In the genomic region with DNA sequence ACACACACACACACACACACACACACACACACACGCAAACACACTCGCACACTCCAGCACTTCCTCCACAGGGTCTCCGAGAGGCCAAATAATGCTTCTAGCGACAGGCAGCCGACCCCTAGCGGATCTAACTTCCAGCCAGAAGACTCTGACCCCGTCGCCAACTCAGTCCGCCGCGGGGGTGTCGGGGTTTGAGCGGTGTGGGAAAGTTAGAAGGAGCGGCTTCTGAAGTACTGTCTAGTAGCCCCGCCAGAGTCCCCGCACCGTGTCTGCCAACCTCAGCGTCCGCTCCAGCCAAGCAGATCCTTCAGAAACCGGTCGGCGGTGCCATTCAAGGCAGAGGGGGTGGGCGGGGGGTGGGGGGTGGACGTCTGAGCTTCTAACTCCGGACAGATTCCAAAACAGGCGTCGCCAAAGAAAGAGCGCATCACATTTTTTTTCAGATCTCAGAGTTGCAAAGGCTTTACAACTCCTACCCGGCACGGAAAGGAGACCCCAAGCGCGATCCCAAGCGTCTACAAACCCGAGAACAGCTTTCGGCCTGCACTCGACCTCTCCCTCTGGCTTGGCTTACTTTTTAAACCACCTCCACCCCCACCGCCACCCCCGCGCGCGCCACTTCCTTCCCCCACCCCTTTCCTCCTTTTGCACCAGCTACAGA, we compare ENCODE assay signal across 8 mouse cellular contexts. TPM values are rescaled to one million over a fixed set of nuclear protein-coding genes. Genes with fewer than 3 reads are reported as not detected.
DNase-seq lines count a peak whose midpoint lies in the region; ATAC-seq and TF ChIP-seq lines count a peak whose summit lies in the region.

No protein-coding gene starts in this region.

- peak; percentile 34 for DNase-seq in ovary, postnatal 14 days (ENCODE audit: low spot score)
- DNase-seq in ovary, postnatal 10 days (ENCODE audit: low spot score) = no peak
- DNase-seq in hindbrain, embryonic 11.5 days (ENCODE audit: low spot score) = peak; percentile 68
- no peak for DNase-seq in limb, embryonic 14.5 days (ENCODE audit: low spot score)
- DNase-seq in frontal cortex, postnatal 14 days (ENCODE audit: low spot score in 2 of 2) = no peak
- no peak for DNase-seq in spleen, adult 12 weeks (ENCODE audit: low spot score)

- H3K9me3 ChIP-seq in forebrain, embryonic 12.5 days = no peaks in the 10 kb centered on the region
- H3K9me3 ChIP-seq in hindbrain, embryonic 11.5 days (ENCODE audit: control insufficient read depth, low read length) = no peaks in the 10 kb centered on the region
- no peaks in the 10 kb centered on the region for H3K9me3 ChIP-seq in limb, embryonic 14.5 days (ENCODE audit: control insufficient read depth, low read length)
- H3K9me3 ChIP-seq in midbrain, embryonic 15.5 days = no peaks in the 10 kb centered on the region

- H3K27ac ChIP-seq in forebrain, embryonic 12.5 days = no peak overlapping the region; the same call in 1 of the 2 replicates
- H3K27ac ChIP-seq in hindbrain, embryonic 11.5 days (ENCODE audit: low read depth, low read length) = no peak overlapping the region
- peak overlapping the region; percentile 81 for H3K27ac ChIP-seq in limb, embryonic 14.5 days (replicated peaks; ENCODE audit: low read depth, low read length)
- no peak overlapping the region for H3K27ac ChIP-seq in midbrain, embryonic 15.5 days

- no peak for TF ChIP-seq POLR2A in limb, embryonic 14.5 days (IDR thresholded peaks at IDR 0.05; ENCODE audit: borderline replicate concordance, extremely low read depth, insufficient read depth, insufficient read length)

- peak overlapping the region; percentile 51 for H3K4me3 ChIP-seq in forebrain, embryonic 12.5 days (replicated peaks)
- peak overlapping the region; percentile 48 for H3K4me3 ChIP-seq in hindbrain, embryonic 11.5 days (ENCODE audit: low read depth, low read length)
- H3K4me3 ChIP-seq in limb, embryonic 14.5 days (replicated peaks; ENCODE audit: low read length) = peak overlapping the region; percentile 60
- H3K4me3 ChIP-seq in midbrain, embryonic 15.5 days = peak overlapping the region; percentile 56

- H3K27me3 ChIP-seq in forebrain, embryonic 12.5 days = peaks cover 92% of the 10 kb centered on the region
- H3K27me3 ChIP-seq in hindbrain, embryonic 11.5 days (ENCODE audit: control insufficient read depth, insufficient read depth, low read length) = peaks cover 51% of the 10 kb centered on the region
- H3K27me3 ChIP-seq in limb, embryonic 14.5 days (ENCODE audit: control insufficient read depth, insufficient read depth, low read length) = peaks cover 14% of the 10 kb centered on the region; the same call in 1 of the 2 replicates
- H3K27me3 ChIP-seq in midbrain, embryonic 15.5 days (replicated peaks) = peaks cover 77% of the 10 kb centered on the region

- peak overlapping the region; percentile 76 for H3K4me2 ChIP-seq in forebrain, embryonic 12.5 days
- H3K4me2 ChIP-seq in hindbrain, embryonic 11.5 days (replicated peaks; ENCODE audit: low read depth, low read length) = peak overlapping the region; percentile 81
- peak overlapping the region; percentile 75 for H3K4me2 ChIP-seq in limb, embryonic 14.5 days (replicated peaks; ENCODE audit: low read depth, low read length, severe bottlenecking)
- H3K4me2 ChIP-seq in midbrain, embryonic 15.5 days = peak overlapping the region; percentile 94

- peak overlapping the region; percentile 44; the same call in 1 of the 2 replicates for H3K9ac ChIP-seq in forebrain, embryonic 12.5 days
- H3K9ac ChIP-seq in hindbrain, embryonic 11.5 days (ENCODE audit: low read depth, low read length) = peak overlapping the region; percentile 31; the same call in 1 of the 2 replicates
- H3K9ac ChIP-seq in limb, embryonic 14.5 days (ENCODE audit: low read depth, low read length, severe bottlenecking) = peak overlapping the region; percentile 58
- H3K9ac ChIP-seq in midbrain, embryonic 15.5 days = no peak overlapping the region; the same call in 1 of the 2 replicates

- H3K36me3 ChIP-seq in forebrain, embryonic 12.5 days (replicated peaks) = no peaks in the 10 kb centered on the region
- H3K36me3 ChIP-seq in hindbrain, embryonic 11.5 days (ENCODE audit: control insufficient read depth, insufficient read depth, low read length) = no peaks in the 10 kb centered on the region
- peaks cover 5% of the 10 kb centered on the region for H3K36me3 ChIP-seq in limb, embryonic 14.5 days (ENCODE audit: control insufficient read depth, insufficient read depth, low read length)
- H3K36me3 ChIP-seq in midbrain, embryonic 15.5 days (replicated peaks) = no peaks in the 10 kb centered on the region

- WGBS in forebrain, embryonic 12.5 days = 1% methylated on average over 40 of the region's 41 CpGs
- WGBS in hindbrain, embryonic 11.5 days = under 1% methylated on average over 39 of the region's 41 CpGs
- under 1% methylated on average over 40 of the region's 41 CpGs for WGBS in limb, embryonic 14.5 days
- 2% methylated on average over 41 of the region's 41 CpGs for WGBS in midbrain, embryonic 15.5 days

- peaks cover 44% of the 10 kb centered on the region for H3K4me1 ChIP-seq in forebrain, embryonic 12.5 days
- 0 out of 2 replicates have a peak, but pooled peaks cover 5% of the 10 kb centered on the region for H3K4me1 ChIP-seq in hindbrain, embryonic 11.5 days (replicated peaks; ENCODE audit: control insufficient read depth, insufficient read depth, low read length)
- peaks cover 13% of the 10 kb centered on the region; the same call in 1 of the 2 replicates for H3K4me1 ChIP-seq in limb, embryonic 14.5 days (ENCODE audit: control insufficient read depth, insufficient read depth, low read length)
- H3K4me1 ChIP-seq in midbrain, embryonic 15.5 days = peaks cover 52% of the 10 kb centered on the region

- ATAC-seq in forebrain, embryonic 12.5 days (ENCODE audit: low FRiP score) = peak; percentile 23; the same call in 1 of the 2 replicates
- peak; percentile 31 for ATAC-seq in hindbrain, embryonic 11.5 days (ENCODE audit: low FRiP score)
- ATAC-seq in limb, embryonic 14.5 days (ENCODE audit: low FRiP score, low read depth) = peak; percentile 7; the same call in 1 of the 2 replicates
- ATAC-seq in midbrain, embryonic 15.5 days (replicated peaks) = peak; percentile 31

RNA-seq across cellular contexts. Expression of gene Bmp4, which starts 2.5 kb away (rescaled TPM):
- 8.6 and 13.4 TPM in 2 replicates for polyA plus RNA-seq in forebrain, embryonic 12.5 days (2016; fragmentation: Nextera tagmentation; extraction: Ambion mirVana)
- polyA plus RNA-seq in hindbrain, embryonic 11.5 days (2014; fragmentation: Nextera tagmentation; extraction: Ambion mirVana) = 11.4 and 12.3 TPM in 2 replicates
- 53.4 and 70.0 TPM in 2 replicates for polyA plus RNA-seq in limb, embryonic 14.5 days (2012; rRNA removed)
- 20.3 and 23.3 TPM in 2 replicates for polyA plus RNA-seq in limb, embryonic 14.5 days (2014; fragmentation: Nextera tagmentation; extraction: Ambion mirVana)
- 7.6 and 8.5 TPM in 2 replicates for polyA plus RNA-seq in midbrain, embryonic 15.5 days (2015; fragmentation: Nextera tagmentation; extraction: Ambion mirVana)

RNA-seq across cellular contexts. Expression of gene Gm15217, which starts 8.7 kb away (rescaled TPM):
- not detected in 2 replicates for polyA plus RNA-seq in forebrain, embryonic 12.5 days (2016; fragmentation: Nextera tagmentation; extraction: Ambion mirVana)
- not detected in 2 replicates for polyA plus RNA-seq in hindbrain, embryonic 11.5 days (2014; fragmentation: Nextera tagmentation; extraction: Ambion mirVana)
- not detected in 2 replicates for polyA plus RNA-seq in limb, embryonic 14.5 days (2012; rRNA removed)
- not detected in 2 replicates for polyA plus RNA-seq in limb, embryonic 14.5 days (2014; fragmentation: Nextera tagmentation; extraction: Ambion mirVana)
- not detected in 2 replicates for polyA plus RNA-seq in midbrain, embryonic 15.5 days (2015; fragmentation: Nextera tagmentation; extraction: Ambion mirVana)

Comparison
In these comparisons a context has a peak if more than half of its experiments do, and no peak if none do; other contexts are left out.
1. DNase-seq: peak in ovary, postnatal 14 days (single experiment) and hindbrain, embryonic 11.5 days (single experiment); none in ovary, postnatal 10 days (single experiment), limb, embryonic 14.5 days (single experiment), frontal cortex, postnatal 14 days (0 of 2) and spleen, adult 12 weeks (single experiment).
2. Peak in every context shown above with its lines, with median percentiles within 50 percentile points of each other: ATAC-seq, H3K4me2 ChIP-seq and H3K4me3 ChIP-seq.